Mouse (Mus musculus): ENCODE measurements around the gene Slc38a2. TPM values are rescaled to one million over a fixed set of nuclear protein-coding genes. Genes with fewer than 3 reads are reported as not detected.

Slc38a2 gene
- 322 TPM for total RNA-seq (2023)

DNA sequence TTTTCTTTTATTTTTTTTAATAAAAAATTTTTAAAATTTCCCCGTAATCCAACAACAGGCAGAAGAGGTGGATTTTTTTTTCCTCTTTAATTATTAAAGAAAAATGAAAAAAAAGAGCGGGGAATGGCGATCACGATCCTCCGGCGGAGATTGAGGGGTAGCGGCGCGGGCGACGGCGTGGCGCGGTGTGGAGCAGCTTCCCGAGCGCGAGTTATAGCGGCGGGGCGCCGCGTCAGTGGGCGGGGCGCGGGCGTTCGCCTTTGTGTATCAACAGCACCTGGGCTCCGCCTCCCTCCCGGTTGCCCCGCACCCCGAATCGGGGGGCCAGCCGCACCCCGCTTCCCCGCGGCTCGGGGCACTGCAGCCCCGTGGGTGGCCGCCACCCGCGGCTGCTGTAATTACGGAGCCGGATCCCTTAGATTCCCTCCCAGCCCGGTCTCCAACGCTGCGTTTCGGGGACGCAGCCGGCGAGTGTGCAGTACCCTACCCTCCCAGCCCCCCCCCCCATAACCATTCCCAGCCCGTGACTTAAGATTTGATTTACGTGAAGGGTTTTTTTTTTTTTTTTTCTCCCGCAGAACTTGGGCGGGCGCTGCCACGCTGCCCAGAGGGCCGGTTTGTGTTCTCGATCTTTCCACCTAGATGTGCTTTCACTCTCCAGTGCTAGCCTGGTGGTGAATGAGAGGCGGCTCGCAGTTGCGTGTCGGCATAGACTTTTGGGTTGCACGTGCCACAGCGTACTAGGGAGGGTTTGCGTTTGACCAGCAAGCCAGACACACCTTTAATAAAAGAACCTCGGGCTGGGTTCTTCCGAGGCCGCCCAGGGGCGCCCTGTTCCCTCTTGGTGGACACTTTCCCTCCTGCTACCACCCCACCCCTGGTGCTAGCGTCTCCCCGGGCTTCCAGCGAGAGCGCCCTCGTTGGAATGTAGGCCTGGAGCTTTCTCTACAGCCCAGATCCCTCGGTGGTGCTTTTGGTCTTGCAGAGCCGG, at the start of gene Slc38a2:
Gene Slc38a2 (minus strand): TSS at position 210 of the 991 bp plus-strand sequence.

GRCm38 (mm10) chr15:96642436-96643405, 56.8 kb downstream of the Slc38a2 start, which contains the start of gene Slc38a1:
TSS of gene Slc38a1 (minus strand) at chr15:96642913.

Other genes starting within 250 kb of the Slc38a2 start
- gene Scaf11, start 238.9 kb downstream of the Slc38a2 start, total RNA-seq (2023): 105 TPM
- 159 TPM for gene Slc38a1, start 56.8 kb downstream of the Slc38a2 start, total RNA-seq (2023)

Measured in CD4-positive naive resting alpha-beta T cell, adult 76 days (primary cell).